Mouse (Mus musculus) cerebellum, adult 9-10 months (tissue): Measurements from ENCODE around the gene Tbx21.

Experiments used
- DNase-seq: peaks from one replicate; pipeline ENCODE4 v3.0.0; 2022

The Tbx21 gene

GRCm38 (mm10) chr11:97080291-97080690 is 34.8 kb downstream of the Tbx21 start:
- no peak for DNase-seq

DNA sequence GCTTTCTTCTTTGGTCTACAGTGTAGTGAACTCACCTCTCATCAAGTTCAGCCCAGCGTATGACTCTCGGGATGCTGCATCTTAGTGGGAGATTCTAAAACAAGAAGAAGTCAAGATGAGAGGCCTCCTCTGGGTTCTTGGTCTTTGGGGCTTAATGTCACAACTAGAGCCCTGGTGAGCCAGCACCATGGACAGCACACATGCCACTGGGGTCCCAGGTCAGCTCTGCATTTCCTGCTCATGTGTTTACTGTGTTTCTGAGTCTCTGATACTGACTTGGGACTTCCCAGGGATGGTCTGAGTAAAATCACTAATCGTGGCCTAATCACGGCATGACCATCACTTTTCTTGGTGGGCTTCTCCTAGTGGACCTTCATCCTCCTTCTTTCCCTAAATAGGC is 36.4 kb downstream of the Tbx21 start:
- no peak for DNase-seq

DNA sequence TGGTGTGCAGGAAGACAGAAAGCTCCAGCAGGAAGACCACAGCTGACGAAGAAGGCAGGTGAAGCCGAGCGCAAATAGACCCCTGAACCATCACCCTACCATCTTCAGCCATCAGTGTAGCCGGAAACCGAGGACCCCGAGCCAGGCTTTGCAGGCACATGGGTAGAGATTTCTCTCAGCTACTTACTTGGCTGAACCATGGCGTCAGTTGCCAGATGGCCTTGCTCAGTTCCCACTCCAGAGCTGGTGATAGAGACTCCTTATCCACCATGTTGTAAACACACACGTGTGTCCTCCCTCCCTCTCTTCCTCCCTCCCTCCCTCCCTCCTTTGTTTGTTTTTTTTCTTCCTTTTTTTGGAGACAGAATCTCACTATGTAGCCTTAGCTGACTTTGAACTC is 40.9 kb downstream of the Tbx21 start:
- DNase-seq = no peak

- peak; percentile 64 for DNase-seq
Observed at GRCm38 (mm10) chr11:97072533-97072932, 42.6 kb downstream of the Tbx21 start.

- no peak for DNase-seq
Observed at GRCm38 (mm10) chr11:97071129-97071528, 44.0 kb downstream of the Tbx21 start.

DNA sequence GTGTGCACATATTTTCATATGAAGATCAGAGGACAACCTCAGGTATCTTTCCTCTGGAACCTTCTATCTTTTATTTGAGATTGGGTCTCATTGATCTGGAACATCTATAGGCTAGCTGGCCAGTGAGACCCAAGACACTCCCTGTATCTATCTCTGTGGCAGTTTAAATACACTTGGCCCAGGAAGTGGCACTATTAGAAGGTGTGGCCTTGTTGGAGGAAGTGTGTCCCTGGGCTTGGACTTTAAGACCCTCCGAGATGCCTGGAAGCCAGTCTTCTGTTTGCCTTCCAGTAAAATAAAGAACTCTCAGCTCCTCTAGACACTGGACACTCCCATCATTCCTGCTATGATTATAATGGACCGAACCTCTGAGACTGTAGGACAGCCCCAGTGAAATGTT is 45.4 kb downstream of the Tbx21 start:
- no peak for DNase-seq

GRCm38 (mm10) chr11:97069333-97069732 is 45.8 kb downstream of the Tbx21 start:
- no peak for DNase-seq

GRCm38 (mm10) chr11:97066656-97067360 is 48.3 kb downstream of the Tbx21 start:
- no peak for DNase-seq

- DNase-seq = no peak
Observed at GRCm38 (mm10) chr11:97065538-97066295, 49.4 kb downstream of the Tbx21 start.

DNA sequence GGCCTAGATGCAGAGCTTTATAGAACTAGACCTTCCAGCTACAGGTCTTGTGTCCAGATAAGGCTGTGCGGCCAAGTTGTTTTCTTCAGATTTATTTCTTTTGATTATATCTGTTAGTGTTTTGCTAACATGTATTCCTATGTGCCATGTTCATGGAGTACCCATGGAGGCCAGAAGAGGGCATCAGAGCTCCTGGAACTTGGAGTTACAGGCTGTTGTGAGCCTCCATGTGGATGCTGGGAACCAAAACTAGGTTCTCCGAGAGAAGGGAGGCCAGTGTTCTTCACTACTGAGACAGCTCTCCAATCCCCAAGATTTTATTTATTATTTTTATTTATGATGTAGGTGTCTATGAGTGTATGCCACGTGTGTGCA is 51.2 kb downstream of the Tbx21 start:
- no peak for DNase-seq

DNA sequence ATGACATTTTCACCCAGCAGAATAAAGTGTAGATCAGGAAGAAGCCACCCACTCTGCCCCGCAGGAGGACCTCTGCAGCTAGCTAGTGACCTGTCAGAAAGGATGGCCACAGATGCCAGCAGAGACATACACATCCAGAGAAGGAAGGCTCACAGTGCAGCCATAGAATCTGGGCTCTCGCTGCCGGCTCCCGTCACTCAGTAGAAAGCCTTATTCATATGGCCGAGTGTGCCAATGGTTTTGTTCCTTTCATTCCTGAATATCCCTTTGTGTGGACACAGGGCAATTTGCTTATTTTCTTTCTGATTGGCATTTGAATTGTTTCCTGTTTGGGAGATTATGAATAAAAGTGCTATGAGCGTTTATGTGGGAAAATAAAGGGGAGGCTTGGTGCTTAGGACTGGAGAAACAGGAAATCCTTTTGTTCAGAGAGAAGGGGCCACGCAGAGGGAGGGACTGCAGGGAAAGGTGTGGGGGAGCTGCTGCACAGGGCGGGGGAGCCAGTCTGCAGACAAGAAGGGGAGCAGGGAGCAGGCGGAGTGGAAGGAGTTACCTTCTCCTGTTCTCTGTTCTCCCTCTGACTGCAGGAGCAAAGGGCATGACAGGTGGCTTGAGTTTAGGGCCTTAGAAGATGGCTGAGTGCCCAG is 51.7 kb downstream of the Tbx21 start:
- DNase-seq = no peak

GRCm38 (mm10) chr11:97052219-97052646 is 62.9 kb downstream of the Tbx21 start:
- DNase-seq = no peak

- DNase-seq = no peak
Observed at GRCm38 (mm10) chr11:97050944-97051586, 64.1 kb downstream of the Tbx21 start.

DNA sequence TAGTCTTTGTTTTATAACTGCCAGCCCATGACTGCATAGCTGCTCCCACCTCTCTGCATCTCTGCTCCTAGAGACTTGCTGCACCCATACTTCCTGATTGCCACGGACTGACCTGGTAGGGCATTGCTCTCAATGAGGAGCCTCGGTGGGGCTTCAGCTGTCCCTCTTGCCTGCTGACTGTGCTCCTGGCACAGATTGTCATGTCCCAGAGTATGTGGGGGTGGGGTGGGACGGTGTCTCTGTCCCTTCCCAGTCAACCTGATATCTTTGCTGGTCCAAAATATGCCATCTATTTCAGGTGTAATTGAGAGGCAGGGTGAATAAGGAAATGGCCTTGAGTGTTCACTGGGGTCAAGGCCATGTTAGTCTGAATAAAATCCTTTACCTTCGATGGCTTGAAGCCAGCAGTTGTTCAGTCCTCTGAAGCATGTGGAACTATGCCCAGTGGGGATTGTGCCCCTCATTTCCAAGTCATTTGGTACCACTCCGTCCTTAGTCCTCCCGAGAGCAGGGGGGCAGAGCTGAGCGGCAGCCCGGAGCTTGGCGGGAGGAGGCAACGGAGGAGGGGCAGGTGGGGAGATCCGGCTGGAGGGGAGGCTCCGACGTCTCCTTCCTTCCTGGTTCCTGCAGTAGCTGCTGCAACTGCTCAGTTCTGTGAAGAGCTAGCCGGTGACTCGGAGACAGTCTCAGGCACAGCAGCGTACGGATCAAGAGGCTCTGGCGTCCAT is 64.8 kb downstream of the Tbx21 start, which contains the start of gene Osbpl7:
Gene Osbpl7, plus strand, starts transcription at position 413 of the 728 bp plus-strand sequence.
- DNase-seq = peak; percentile 72

DNA sequence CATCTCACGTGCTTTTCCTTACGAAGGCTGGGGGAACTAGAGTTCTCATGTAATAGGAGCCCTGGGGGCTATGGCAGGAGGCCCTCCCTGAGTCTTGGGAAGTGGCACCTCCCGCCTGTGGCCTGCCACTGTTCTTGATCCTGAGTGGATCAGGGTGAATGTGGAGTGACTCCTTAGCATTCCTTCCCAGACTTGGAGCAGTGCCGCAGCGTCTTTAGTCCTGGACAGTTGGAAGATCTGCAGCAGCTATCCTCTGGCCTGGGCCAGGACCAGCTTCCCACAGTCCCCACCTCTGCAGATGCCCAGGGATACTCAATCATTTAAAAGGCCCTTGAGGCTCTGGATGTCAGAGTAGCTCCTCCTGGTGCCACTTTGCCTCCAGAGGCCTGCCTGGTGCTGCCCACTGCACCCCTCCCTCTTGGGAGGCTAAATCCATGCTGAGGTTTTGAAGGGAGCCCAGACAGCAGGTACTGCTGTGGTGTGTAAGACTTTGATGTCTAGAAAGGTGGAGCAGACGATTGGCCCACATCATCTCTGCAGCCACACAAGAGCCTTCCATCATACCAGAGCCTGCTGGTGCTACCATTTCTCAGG is 65.5 kb downstream of the Tbx21 start:
- no peak for DNase-seq

GRCm38 (mm10) chr11:97048090-97048650 is 67.0 kb downstream of the Tbx21 start:
- DNase-seq = no peak
